Mouse (Mus musculus) heart, embryonic 15.5 days (tissue): ENCODE measurements at regions not wholly inside any gene's neighbourhood (a gene's known extent, or its start where the extent isn't known, plus 50 kb on each side); places are given as distances from the start of the nearest gene placed in this dataset.
"Not testable (repeated sequence)": the region's sequence is repeated elsewhere in the genome, so short reads cannot be mapped to it uniquely, and the experiment has no call there.

Experiments used
- ATAC-seq: fragments of 200-750 bp; cut with Nextera tagmentation; replicated peaks from 2 replicates; pipeline ENCODE4 v1.8.0; 2017; ENCODE audit warnings: low read depth, moderate TSS enrichment; ENCODE audit not compliant: insufficient number of reproducible peaks, insufficient read depth, low FRiP score
- H3K27ac ChIP-seq: fragments of 300-500 bp; sonication (generic); 2 replicates; pipeline ENCODE4 v1.5.1; 2015; ENCODE audit warnings: mild to moderate bottlenecking, inconsistent platforms
- H3K27me3 ChIP-seq: fragments of 300-500 bp; sonication (generic); 2 replicates; pipeline ENCODE4 v1.6.1; 2015; ENCODE audit warnings: inconsistent platforms
- H3K36me3 ChIP-seq: fragments of 300-500 bp; sonication (generic); 2 replicates; pipeline ENCODE4 v1.6.1; 2015; ENCODE audit warnings: mild to moderate bottlenecking, inconsistent platforms
- H3K4me1 ChIP-seq: fragments of 300-500 bp; sonication (generic); replicated peaks from 2 replicates; pipeline ENCODE4 v1.6.1; 2015; ENCODE audit warnings: inconsistent platforms
- H3K4me2 ChIP-seq: fragments of 300-500 bp; sonication (generic); 2 replicates; pipeline ENCODE4 v1.6.1; 2015; ENCODE audit warnings: inconsistent platforms, mild to moderate bottlenecking, moderate library complexity
- H3K4me3 ChIP-seq: fragments of 300-500 bp; sonication (generic); 2 replicates; pipeline ENCODE4 v1.5.1; 2015; ENCODE audit warnings: mild to moderate bottlenecking, inconsistent platforms
- H3K9ac ChIP-seq: fragments of 300-500 bp; sonication (generic); 2 replicates; pipeline ENCODE4 v1.6.1; 2015; ENCODE audit warnings: mild to moderate bottlenecking, inconsistent platforms
- H3K9me3 ChIP-seq: fragments of 300-500 bp; sonication (generic); replicated peaks from 2 replicates; pipeline ENCODE4 v1.6.1; 2016; ENCODE audit warnings: inconsistent platforms
- WGBS: fragments of 180-500 bp; shearing (Covaris S2); methylation state at CpG from one replicate; pipeline ENCODE4 v1.1.7; 2015; ENCODE audit warnings: mixed read lengths; 5-methylcytosine and 5-hydroxymethylcytosine counted together

DNA sequence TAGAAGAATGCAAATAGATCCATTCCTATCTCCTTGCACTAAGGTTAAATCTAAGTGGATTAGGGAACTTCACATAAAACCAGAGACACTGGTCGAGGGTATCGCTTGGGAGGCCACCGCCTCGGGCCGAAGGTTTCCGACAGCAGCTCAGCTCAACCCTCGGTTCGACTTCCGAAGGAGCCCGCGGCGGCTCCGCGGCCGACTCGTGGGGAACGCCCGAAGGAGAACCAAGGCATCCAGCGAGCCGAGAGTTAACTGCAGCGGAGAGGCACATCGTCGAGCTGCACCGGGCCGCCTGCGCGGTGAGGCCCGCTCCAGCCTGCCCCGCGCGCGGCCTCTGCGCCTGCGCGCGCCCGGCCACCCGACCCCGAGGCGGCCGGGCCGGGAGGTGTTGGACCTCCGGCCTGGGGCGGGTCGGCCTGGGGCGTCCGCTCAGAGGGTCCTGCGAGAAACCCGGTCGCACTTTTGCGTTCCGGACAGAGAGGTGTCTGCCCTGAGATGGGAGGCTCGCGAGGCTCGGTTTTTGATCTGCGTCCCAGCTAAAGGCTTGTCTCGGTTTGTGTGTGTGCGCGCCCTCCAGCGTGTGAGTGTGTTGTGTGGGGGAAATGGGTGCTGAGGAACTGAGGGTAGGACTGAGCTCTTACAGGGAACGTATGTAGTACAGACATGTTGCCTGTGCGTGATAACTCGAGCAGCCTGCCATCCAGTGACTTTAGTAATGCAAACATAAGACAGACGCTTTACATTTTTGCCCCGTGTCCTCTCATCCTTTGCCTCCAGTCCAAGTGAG is 50.9 kb upstream of the Vmn2r9 start:
- not testable (repeated sequence) for H3K27ac ChIP-seq, H3K9me3 ChIP-seq, H3K27me3 ChIP-seq, H3K4me1 ChIP-seq, H3K9ac ChIP-seq, H3K36me3 ChIP-seq
- H3K4me2 ChIP-seq, result peak overlapping the region; percentile 56
- peak; percentile 89 for ATAC-seq
- H3K4me3 ChIP-seq, result peak overlapping the region; percentile 32
- WGBS, result 2% methylated on average over 33 of the region's 65 CpGs
